Mouse (Mus musculus): ENCODE results near the gene Katnal1.

Gene Katnal1

DNA sequence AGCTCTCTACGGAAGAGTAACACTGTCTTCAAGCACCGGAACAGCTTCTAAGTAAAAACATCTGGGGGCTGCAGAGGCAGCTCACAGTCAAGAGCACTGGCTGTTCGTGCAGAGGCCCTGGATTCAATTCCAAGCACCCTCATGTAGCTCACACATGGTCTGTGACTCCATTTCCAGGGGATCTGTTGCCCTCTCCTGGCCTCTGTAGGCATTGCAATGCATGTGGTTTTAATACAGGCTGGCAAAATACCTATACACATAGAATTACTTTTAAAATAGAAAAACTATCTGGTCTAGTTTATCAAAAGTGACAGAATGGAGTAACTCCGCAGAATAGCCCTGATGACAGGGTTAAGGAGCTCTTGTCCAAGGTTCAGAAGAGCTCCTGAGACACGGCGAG, 49.9 kb downstream of the Katnal1 start:
- DNase-seq (ENCODE audit: low spot score): no peak

DNA sequence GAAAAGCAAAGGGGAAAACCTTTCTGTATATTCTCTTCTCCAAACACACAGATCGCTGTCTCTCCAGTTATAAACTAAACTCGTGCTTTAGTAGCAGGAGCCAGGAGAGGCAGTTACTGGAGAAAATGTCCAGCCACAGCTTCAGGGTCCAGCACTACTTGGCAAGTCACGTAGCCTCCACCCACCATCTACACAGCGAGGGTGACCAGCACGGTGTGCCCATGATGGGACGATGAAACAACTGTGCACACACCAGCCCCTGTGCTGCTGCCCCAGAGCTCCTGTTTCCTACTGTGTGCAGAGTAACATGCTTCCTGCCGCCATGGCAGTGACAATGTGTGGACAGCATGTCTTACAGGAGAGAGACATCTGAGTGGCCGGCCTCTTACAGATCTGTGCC, 56.0 kb downstream of the Katnal1 start:
- no peak for DNase-seq (ENCODE audit: low spot score)

DNA sequence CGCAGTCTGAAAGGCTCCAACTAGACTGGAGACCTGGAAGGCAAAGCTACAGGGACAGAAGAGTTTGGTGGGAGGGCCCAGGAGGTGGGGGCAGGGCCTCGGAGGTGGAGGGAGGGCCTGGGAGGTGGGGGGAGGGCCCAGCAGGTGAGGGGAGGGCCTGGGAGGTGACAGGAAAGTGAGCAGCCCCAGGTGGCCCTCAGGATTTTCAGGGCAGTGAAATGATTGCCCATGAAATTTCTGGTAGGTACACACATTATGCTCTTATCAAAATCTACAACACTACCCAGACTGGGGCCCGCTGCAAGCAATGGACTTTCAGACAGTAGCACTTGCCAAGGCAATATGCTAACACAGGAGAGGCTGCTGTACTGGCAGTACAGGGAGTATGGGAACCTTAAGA, 59.5 kb downstream of the Katnal1 start:
- DNase-seq (ENCODE audit: low spot score): no peak

DNA sequence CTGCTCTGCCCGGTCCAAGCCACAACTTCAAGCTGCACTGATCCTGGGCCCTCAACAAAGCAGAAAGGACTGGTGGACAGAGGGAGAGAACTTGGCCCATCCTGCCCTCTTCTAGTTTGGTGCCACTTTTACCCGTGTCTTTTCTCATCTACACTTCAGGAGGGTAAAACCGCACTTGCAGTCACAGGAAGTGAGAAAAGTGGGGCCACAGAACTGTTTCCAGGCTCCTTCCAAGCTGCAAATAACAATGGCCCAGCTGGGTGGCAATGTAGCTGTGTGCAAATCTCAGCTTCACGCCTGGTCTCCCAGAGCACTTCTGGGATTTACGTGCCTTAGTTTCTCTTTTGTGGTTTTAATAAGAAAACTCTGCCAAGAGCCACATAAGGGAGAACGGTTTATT, 61.4 kb downstream of the Katnal1 start:
- no peak for DNase-seq (ENCODE audit: low spot score)

DNA sequence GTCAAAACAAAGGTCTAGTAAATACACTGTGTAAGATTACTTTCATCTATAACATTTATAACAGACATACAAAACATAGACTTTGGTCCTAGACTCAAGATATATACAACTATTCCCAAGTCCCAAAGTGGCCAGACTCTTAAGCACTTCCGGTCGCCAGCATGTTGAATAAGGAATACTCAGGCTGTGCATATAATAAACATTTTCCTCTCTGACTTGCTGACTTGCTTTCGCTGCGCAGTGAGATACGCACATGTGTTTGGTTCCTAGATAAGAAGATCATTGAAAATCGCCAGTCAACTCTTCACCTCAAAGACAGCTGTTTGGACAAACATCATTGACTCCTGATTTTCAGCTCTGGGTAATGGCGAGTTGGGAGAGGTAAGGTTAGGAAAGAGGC, 61.9 kb downstream of the Katnal1 start:
- DNase-seq (ENCODE audit: low spot score): no peak

DNA sequence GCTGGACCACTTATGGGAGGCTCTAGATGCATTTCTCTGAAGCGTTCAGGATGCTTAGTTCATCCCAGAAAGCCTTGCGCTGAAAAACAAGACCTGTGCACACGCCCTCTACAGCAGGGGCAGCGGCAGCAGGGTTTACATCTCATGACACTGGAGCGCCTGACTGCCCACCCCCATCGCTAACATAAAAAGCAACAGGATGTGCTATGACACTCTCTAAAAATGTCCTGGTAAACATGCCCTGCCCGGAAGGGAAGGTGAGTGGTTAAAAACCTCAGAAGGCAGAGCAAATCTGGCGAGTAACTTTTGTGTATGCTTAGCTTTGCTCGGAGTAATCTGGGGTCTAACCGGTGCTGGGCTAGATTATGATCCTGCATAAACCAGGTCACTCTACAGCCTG, 62.5 kb downstream of the Katnal1 start:
- DNase-seq (ENCODE audit: low spot score): no peak

DNA sequence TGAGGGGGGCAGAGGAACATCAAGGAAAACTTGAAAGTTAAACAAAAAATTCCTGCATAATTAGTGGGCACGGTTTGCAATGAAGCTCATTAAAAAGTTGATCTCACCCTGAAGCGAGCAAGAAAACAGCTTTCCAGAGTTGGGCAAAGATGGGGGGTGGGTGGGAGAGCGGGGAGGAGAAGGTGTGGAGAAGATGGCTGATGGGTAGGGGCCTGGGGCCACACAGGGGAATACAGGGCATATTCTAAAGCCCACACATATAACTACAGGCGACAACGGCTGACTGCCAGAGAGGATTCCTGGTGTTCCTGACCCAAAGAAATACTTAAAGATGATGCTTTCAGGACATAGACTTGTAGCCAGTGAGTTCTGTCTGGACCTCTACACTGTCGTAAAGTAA, 65.7 kb downstream of the Katnal1 start:
- DNase-seq (ENCODE audit: low spot score): no peak

DNA sequence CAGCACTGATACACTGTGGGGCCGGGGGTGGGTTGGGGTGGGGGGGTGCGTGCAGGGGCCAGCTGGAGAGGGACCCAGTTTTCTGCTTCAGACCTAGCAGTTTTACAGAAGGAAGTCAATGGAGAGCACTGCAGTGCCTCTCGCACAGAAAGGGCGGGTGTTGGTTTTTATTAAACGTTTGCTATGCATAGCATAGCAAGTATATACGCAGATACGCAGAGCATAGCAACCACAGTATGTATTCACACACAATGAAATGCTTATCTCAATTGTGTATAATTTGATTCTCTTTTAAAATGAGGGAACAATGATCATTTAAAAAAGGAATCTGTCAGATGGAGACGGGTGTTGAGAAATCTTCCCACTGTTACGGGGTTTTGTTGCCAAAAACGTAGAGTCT, 66.3 kb downstream of the Katnal1 start:
- no peak for DNase-seq (ENCODE audit: low spot score)

DNA sequence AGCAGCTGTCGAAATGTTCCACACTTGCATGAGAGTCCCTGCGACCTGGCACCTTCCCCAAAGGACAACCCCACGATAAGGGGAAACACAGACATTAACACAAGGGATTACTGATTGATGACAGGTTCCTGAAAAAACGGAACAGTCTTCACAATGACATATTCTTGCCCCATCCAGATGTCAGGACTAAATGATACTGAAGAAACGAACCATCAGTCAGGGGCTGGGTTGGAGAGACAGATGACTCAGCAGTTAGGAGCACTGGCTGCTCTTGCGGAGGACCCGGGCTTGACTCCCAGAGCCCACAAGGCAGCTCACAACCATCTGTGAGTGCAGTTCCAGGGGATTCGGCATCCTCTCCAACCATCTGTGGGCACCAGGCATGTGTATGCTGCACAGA, 67.0 kb downstream of the Katnal1 start:
- DNase-seq (ENCODE audit: low spot score): no peak

DNA sequence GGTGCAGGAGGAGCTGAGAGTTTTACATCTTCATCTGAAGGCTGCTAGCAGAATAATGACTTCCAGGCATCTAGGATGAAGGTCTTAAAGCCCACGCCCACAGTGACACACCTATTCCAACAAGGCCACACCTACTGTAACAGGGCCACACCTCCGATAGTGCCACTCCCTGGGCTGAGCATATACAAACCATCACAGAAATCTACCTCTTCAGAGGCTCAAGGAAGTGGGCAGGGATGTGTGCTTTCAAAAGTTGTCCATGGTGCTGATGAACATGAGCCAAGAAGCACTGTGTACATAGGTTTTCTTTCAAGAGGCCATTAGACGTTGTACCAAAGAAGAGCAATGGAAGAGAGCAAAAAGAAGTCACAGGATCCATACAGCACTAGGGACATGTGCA, 71.6 kb downstream of the Katnal1 start:
- no peak for DNase-seq (ENCODE audit: low spot score)

DNA sequence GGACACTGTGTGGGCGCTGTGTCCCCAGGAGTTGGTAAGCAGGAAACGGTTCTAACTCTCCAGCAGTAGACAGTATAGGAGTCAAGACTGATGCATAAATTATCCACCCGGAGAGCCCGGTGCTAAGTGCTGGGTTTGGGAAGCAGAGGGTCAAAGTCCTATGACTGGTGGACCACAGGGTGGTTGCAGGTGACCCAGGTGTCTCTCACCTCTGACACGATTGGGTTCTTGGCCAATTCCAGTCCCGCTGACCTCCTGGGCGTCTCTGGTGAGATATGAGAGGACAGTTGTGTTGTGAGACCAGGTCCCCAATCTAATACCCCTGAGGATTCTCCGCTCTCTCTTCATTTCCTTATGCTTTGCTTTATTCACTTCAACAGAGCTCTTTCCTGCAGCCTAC, 74.1 kb downstream of the Katnal1 start:
- DNase-seq (ENCODE audit: low spot score): no peak

DNA sequence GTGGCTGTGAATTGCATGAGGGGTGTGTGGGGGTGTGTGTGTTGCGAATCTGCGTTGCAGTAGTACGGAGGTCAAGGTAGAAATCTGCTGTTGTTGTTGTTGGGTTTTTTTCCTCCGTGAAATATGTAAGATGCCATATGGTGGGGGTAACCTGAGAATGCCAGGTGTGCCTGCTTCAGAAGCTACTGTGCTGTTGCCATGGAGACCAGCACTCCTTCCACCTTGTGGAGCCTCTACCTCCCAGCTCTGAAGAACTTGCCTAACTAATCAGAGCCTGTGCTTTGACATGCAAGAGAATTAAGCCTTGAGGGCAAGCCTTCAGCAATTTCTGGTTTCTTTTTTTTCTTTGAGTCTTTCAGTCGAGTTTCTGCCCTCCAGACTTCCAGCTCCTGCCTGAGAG, 75.0 kb downstream of the Katnal1 start:
- DNase-seq (ENCODE audit: low spot score): no peak

DNA sequence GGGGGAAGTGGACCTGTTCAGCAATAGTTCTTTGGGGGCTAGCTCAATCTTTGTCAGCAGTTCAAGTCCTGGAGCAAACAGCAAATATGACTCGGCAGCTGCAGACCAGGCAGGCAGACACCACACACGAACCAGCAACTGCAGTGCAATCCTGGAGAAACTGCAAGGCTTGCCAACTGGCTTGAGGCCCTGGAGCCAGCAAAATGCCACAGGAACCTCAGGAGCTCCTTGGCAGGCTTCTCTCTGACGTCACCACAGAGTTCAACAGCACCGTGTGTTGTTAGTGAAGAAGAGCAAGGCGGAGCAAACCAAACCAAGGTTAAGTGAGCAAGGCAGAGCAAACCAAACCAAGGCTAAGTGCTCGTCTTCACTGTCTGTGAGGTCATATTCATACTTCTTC, 79.6 kb downstream of the Katnal1 start:
- DNase-seq (ENCODE audit: low spot score): no peak

DNA sequence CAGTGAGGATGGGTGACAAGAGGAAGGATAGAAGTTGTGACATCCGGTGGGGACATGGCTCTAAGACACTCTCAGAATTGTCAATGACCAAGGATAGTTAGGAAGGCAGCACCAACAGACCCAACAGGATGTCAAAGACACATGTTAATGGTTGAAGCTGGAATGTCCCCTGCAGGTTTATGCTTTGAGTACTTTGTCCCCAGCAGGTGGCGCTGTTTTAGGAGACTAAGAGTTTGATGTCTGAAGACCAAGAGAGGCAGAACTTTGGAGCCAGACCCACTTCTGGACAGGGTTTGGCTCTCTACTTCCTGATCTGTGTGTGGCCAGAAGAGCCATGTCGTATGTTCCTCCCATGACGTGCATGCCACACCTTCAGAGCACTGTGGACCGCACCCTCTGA, 82.1 kb downstream of the Katnal1 start:
- no peak for DNase-seq (ENCODE audit: low spot score)

DNA sequence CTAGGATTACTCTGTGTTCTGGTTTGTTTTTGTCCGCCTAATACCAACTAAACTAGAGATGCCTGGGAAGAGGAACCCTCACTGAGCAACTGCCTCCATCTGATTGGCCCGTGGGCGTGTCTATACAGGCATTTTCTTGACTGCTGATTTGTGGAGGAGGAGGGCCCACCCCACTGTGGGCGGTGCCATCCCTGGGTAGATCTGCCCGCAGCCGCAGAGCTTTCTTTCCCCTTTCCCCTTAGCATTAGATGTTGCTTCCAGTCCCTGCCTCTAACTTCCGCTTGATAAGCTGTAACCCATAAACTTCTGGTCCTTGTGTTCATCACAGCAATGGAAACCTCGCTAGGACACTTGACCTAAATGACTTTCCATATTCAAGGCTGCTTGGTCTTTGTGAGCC, 92.1 kb downstream of the Katnal1 start:
- peak; percentile 57 for DNase-seq (ENCODE audit: low spot score)

DNA sequence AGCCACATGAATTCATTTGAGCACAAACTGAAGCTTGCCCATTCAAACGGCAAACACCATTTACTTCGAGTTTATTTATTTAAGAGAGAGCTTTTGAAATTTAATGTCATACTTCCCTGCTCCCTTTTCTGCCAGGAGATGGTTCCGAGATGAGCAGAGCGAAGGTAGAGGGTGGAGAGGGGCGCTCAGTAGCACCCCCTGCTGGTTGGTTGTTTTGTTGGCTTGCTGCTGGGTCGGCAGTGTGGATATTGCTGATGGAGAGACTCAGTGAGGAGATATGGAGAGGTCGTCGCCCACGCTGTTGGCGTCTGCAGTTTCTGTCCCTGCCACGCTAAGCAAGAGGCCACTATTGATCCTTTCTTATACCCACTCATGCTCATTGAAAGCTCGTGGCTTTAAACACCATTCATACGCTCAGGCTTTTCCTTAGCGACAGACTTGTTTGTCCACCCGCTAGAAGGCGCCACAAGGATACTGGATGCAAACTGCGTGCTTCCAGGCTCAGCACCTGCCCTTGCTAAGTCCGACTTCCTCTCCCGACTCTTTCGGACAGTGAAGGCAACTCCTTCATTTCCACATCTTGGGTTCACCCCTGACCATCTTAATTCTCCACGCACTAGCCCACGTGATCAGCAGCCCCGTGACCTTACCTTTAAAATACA, 97.4 kb downstream of the Katnal1 start:
- peak; percentile 73 for DNase-seq (ENCODE audit: low spot score)

DNA sequence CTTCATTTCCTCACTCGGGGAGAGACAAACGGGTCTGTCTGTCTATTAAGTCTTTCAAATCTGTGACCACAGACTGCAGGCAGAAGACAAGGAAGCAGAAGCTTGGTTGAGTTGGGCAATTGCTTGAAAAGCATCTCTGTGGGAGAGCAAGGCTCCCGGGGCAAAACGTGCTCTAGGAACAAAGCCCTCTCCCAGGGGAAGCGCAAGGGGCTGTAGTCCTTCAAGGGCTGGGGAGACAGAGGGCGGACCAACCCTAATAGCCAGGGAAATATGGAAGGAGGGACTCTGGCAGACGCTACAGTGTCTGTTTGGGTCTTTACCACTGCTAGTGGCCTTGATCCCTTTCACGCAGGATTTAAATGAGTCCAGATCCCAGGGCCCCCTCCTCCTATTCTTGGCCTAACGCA, 98.0 kb downstream of the Katnal1 start:
- no peak for DNase-seq (ENCODE audit: low spot score)

DNA sequence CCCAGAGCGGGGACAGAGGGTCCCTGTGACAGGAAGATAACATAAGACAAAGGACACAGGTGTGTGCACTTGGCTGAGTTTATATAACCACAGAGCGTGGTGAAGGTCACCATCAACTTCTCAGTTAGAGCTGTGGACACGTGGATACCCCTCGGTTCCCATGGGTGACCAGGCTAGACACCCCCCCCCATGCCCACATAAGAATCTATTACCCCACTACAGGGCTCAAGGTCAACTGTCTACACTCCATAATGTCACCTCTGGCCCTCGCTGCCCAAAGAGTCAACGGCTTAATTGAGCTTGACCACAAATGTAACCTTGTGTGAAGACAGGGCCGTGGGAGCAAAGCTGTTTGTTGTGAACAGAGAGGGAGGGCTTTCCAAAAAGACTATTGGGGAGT, 103.4 kb downstream of the Katnal1 start:
- DNase-seq (ENCODE audit: low spot score): no peak

DNA sequence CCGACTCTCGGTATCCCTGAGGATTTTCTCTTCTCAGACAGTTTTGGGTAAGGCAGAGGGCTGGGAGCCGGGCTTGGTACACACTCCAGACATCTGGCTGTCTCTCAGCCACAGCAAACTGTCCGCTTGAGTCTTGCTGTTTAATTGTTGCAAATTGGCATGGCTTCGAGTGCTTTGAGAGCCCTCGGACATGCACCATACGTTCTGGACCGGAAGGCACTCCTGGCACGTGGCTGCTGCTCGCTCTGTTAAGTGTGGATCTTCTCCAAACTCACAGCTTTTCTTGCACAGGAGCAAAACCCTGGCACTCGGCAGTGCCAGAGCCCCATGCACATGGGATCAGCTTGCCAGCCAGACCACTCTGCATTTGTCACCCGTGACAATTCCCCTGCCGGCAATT, 106.3 kb downstream of the Katnal1 start:
- DNase-seq (ENCODE audit: low spot score): no peak

Data from testis, postnatal 14 days (tissue).